Mouse (Mus musculus) CH12.LX (cell line): Measurements from ENCODE around the gene Dqx1. TPM values are rescaled to one million over a fixed set of nuclear protein-coding genes. Genes with fewer than 3 reads are reported as not detected.

Experiments
- DNase-seq: peaks from one replicate; pipeline ENCODE4 v3.0.0-alpha.2; 2013; ENCODE audit errors: extremely low read depth
- H3K27ac ChIP-seq: 2 replicates; pipeline ENCODE4 v1.5.1; 2012; ENCODE audit warnings: low read depth, mild to moderate bottlenecking, control low read depth, moderate library complexity; ENCODE audit not compliant: insufficient read depth
- H3K27me3 ChIP-seq: replicated peaks from 2 replicates; pipeline ENCODE3; 2012; ENCODE audit warnings: inconsistent platforms
- H3K36me3 ChIP-seq, 2 experiments: replicated peaks in 1 of 2; 2 replicates each; pipeline versions ENCODE3 to v1.6.1; 2012; ENCODE audit warnings: inconsistent platforms in 1 of 2, low read length in 1 of 2, mild to moderate bottlenecking in 1 of 2, mixed read lengths in 1 of 2, moderate library complexity in 1 of 2; ENCODE audit not compliant: control insufficient read depth in 1 of 2, insufficient read depth in 1 of 2
- H3K4me1 ChIP-seq, 2 experiments: 2 replicates each; pipeline ENCODE4 v1.6.1; 2012; ENCODE audit warnings: inconsistent platforms in 1 of 2, moderate library complexity in 1 of 2; ENCODE audit not compliant: insufficient read depth in 2 of 2, control insufficient read depth in 1 of 2
- H3K4me2 ChIP-seq: 2 replicates; pipeline ENCODE4 v1.6.1; 2012; ENCODE audit warnings: low read depth, mild to moderate bottlenecking, control low read depth; ENCODE audit not compliant: poor library complexity, insufficient read depth, severe bottlenecking
- H3K4me3 ChIP-seq, 3 experiments: fragments of 150-350 bp in 1 of 3; sonication (generic) in 1 of 3; replicated peaks in 1 of 3; 2 replicates each; pipeline versions ENCODE3 to v1.5.1; 2011 to 2012; ENCODE audit warnings: low read depth in 2 of 3, low read length in 2 of 3, mild to moderate bottlenecking in 2 of 3, moderate library complexity in 2 of 3, control low read depth in 1 of 3, improper control_type of control experiment in 1 of 3, inconsistent platforms in 1 of 3, mixed read lengths in 1 of 3; ENCODE audit not compliant: poor library complexity in 1 of 3
- H3K79me2 ChIP-seq: replicated peaks from 2 replicates; pipeline ENCODE4 v1.6.1; 2012; ENCODE audit warnings: mild to moderate bottlenecking, moderate library complexity; ENCODE audit not compliant: control insufficient read depth, poor library complexity, insufficient read depth, severe bottlenecking; ENCODE audit errors: extremely low read depth
- H3K9ac ChIP-seq: 2 replicates; pipeline ENCODE4 v1.6.1; 2012; ENCODE audit warnings: low read depth, mild to moderate bottlenecking, control low read depth, moderate library complexity; ENCODE audit not compliant: insufficient read depth
- H3K9me3 ChIP-seq: replicated peaks from 2 replicates; pipeline ENCODE3; 2012; ENCODE audit warnings: low read length, inconsistent platforms, mixed read lengths
- BHLHE40 ChIP-seq: IDR thresholded peaks from 2 replicates; pipeline ENCODE4 v1.6.1; 2011; ENCODE audit warnings: mild to moderate bottlenecking, low read depth, low read length, improper control_type of control experiment
- CHD1 ChIP-seq: IDR thresholded peaks from 2 replicates; pipeline ENCODE4 v1.6.1; 2012; ENCODE audit warnings: low read depth, low read length, improper control_type of control experiment, inconsistent platforms
- CHD2 ChIP-seq: IDR thresholded peaks from 2 replicates; pipeline ENCODE4 v1.6.1; 2011; ENCODE audit warnings: low read length, improper control_type of control experiment
- CTCF ChIP-seq, 2 experiments: IDR thresholded peaks in 1 of 2; conservative IDR thresholded peaks in 1 of 2; 2 replicates each; pipeline ENCODE4 v1.5.1; 2011 to 2012; ENCODE audit warnings: low read depth in 2 of 2, low read length in 2 of 2, improper control_type of control experiment in 1 of 2, inconsistent platforms in 1 of 2, mild to moderate bottlenecking in 1 of 2, moderate library complexity in 1 of 2
- E2F4 ChIP-seq: IDR thresholded peaks from 2 replicates; pipeline ENCODE4 v1.6.1; 2011; ENCODE audit warnings: low read depth, low read length, improper control_type of control experiment; ENCODE audit not compliant: insufficient replicate concordance
- ELF1 ChIP-seq: IDR thresholded peaks from 2 replicates; pipeline ENCODE4 v1.6.1; 2014; ENCODE audit warnings: low read depth, mild to moderate bottlenecking, inconsistent platforms, low read length, improper control_type of control experiment
- EP300 ChIP-seq: IDR thresholded peaks from 2 replicates; pipeline ENCODE4 v1.6.1; 2011; ENCODE audit warnings: low read length, improper control_type of control experiment
- GABPA ChIP-seq: IDR thresholded peaks from 2 replicates; pipeline ENCODE4 v1.6.1; 2012; ENCODE audit warnings: low read depth, low read length, improper control_type of control experiment, inconsistent platforms; ENCODE audit not compliant: insufficient replicate concordance
- HCFC1 ChIP-seq: IDR thresholded peaks from 2 replicates; pipeline ENCODE4 v1.6.1; 2012; ENCODE audit warnings: low read depth, mild to moderate bottlenecking, inconsistent platforms, low read length, improper control_type of control experiment
- IRF4 ChIP-seq: IDR thresholded peaks from 2 replicates; pipeline ENCODE4 v1.6.1; 2014; ENCODE audit warnings: low read depth, mild to moderate bottlenecking, inconsistent platforms, low read length, improper control_type of control experiment
- JUN ChIP-seq: IDR thresholded peaks from 2 replicates; pipeline ENCODE4 v1.6.1; 2011; ENCODE audit warnings: low read depth, mild to moderate bottlenecking, low read length, improper control_type of control experiment, moderate library complexity; ENCODE audit not compliant: insufficient read depth
- JUND ChIP-seq: conservative IDR thresholded peaks from 2 replicates; pipeline ENCODE4 v1.6.1; 2011; ENCODE audit warnings: low read depth, low read length, improper control_type of control experiment
- KAT2A ChIP-seq: IDR thresholded peaks from 2 replicates; pipeline ENCODE4 v1.6.1; 2012; ENCODE audit warnings: low read length, improper control_type of control experiment, inconsistent platforms; ENCODE audit not compliant: insufficient replicate concordance
- MAFK ChIP-seq: IDR thresholded peaks from 2 replicates; pipeline ENCODE4 v1.6.1; 2011; ENCODE audit warnings: low read length, improper control_type of control experiment; ENCODE audit not compliant: insufficient replicate concordance
- MAX ChIP-seq: IDR thresholded peaks from 2 replicates; pipeline ENCODE4 v1.6.1; 2011; ENCODE audit warnings: low read length, improper control_type of control experiment
- MAZ ChIP-seq: IDR thresholded peaks from 2 replicates; pipeline ENCODE4 v1.6.1; 2012; ENCODE audit warnings: low read depth, mild to moderate bottlenecking, inconsistent platforms, low read length, improper control_type of control experiment, moderate library complexity
- MEF2A ChIP-seq: IDR thresholded peaks from 2 replicates; pipeline ENCODE4 v1.6.1; 2014; ENCODE audit warnings: low read depth, mild to moderate bottlenecking, inconsistent platforms, low read length, improper control_type of control experiment, borderline replicate concordance
- MXI1 ChIP-seq: IDR thresholded peaks from 2 replicates; pipeline ENCODE4 v1.6.1; 2011; ENCODE audit warnings: mild to moderate bottlenecking, low read depth, low read length, improper control_type of control experiment
- MYC ChIP-seq: IDR thresholded peaks from 2 replicates; pipeline ENCODE4 v1.6.1; 2011; ENCODE audit warnings: low read depth, mild to moderate bottlenecking, improper control_type of control experiment, low read length
- NELFE ChIP-seq: IDR thresholded peaks from 2 replicates; pipeline ENCODE4 v1.6.1; 2011; ENCODE audit warnings: low read depth, low read length, improper control_type of control experiment
- NRF1 ChIP-seq: IDR thresholded peaks from 2 replicates; pipeline ENCODE4 v1.6.1; 2014; ENCODE audit warnings: low read depth, mild to moderate bottlenecking, inconsistent platforms, low read length, improper control_type of control experiment, moderate library complexity
- PAX5 ChIP-seq: IDR thresholded peaks from 2 replicates; pipeline ENCODE4 v1.6.1; 2012; ENCODE audit warnings: low read length, inconsistent platforms, mixed read lengths
- POLR2A ChIP-seq: IDR thresholded peaks from 2 replicates; pipeline ENCODE4 v1.6.1; 2011; ENCODE audit warnings: low read depth, mild to moderate bottlenecking, improper control_type of control experiment, low read length
- POLR2AphosphoS2 ChIP-seq: IDR thresholded peaks from 2 replicates; pipeline ENCODE4 v1.6.1; 2011; ENCODE audit warnings: low read depth, low read length, improper control_type of control experiment
- RAD21 ChIP-seq: IDR thresholded peaks from 2 replicates; pipeline ENCODE4 v1.6.1; 2011; ENCODE audit warnings: low read depth, mild to moderate bottlenecking, low read length, improper control_type of control experiment, moderate library complexity
- RCOR1 ChIP-seq: conservative IDR thresholded peaks from 2 replicates; pipeline ENCODE4 v1.6.1; 2012; ENCODE audit warnings: low read depth, mild to moderate bottlenecking, inconsistent platforms, low read length, improper control_type of control experiment
- SIN3A ChIP-seq: IDR thresholded peaks from 2 replicates; pipeline ENCODE4 v1.6.1; 2012; ENCODE audit warnings: low read length, improper control_type of control experiment, inconsistent platforms
- SMC3 ChIP-seq: IDR thresholded peaks from 2 replicates; pipeline ENCODE4 v1.6.1; 2011; ENCODE audit warnings: low read depth, low read length, improper control_type of control experiment
- TBP ChIP-seq: conservative IDR thresholded peaks from 2 replicates; pipeline ENCODE4 v1.6.1; 2011; ENCODE audit warnings: low read depth, low read length, improper control_type of control experiment
- TCF12 ChIP-seq: IDR thresholded peaks from 2 replicates; pipeline ENCODE4 v1.6.1; 2014; ENCODE audit warnings: low read depth, mild to moderate bottlenecking, inconsistent platforms, low read length, improper control_type of control experiment
- UBTF ChIP-seq: IDR thresholded peaks from 2 replicates; pipeline ENCODE4 v1.6.1; 2012; ENCODE audit warnings: low read depth, mild to moderate bottlenecking, inconsistent platforms, low read length, improper control_type of control experiment, moderate library complexity
- USF1 ChIP-seq: IDR thresholded peaks from 2 replicates; pipeline ENCODE4 v1.6.1; 2014; ENCODE audit warnings: low read depth, mild to moderate bottlenecking, inconsistent platforms, low read length, improper control_type of control experiment
- USF2 ChIP-seq: conservative IDR thresholded peaks from 2 replicates; pipeline ENCODE4 v1.6.1; 2011; ENCODE audit warnings: low read depth, low read length, improper control_type of control experiment
- ZC3H11A ChIP-seq: IDR thresholded peaks from 2 replicates; pipeline ENCODE4 v1.6.1; 2012; ENCODE audit warnings: low read depth, mild to moderate bottlenecking, inconsistent platforms, low read length, improper control_type of control experiment
- ZKSCAN1 ChIP-seq: IDR thresholded peaks from 2 replicates; pipeline ENCODE4 v1.6.1; 2012; ENCODE audit warnings: low read depth, inconsistent platforms, low read length, improper control_type of control experiment, borderline replicate concordance
- ZMIZ1 ChIP-seq: IDR thresholded peaks from 2 replicates; pipeline ENCODE4 v1.6.1; 2012; ENCODE audit warnings: low read depth, mild to moderate bottlenecking, inconsistent platforms, low read length, improper control_type of control experiment
- ZNF384 ChIP-seq: IDR thresholded peaks from 2 replicates; pipeline ENCODE4 v1.6.1; 2012; ENCODE audit warnings: low read depth, low read length, improper control_type of control experiment, inconsistent platforms
- dilution Hi-C: fragments of 300-500 bp; cut with MboI; formaldehyde crosslinking; loops from 2 replicates; pipeline ENCODE4 v1.14.3; 2020; ENCODE audit warnings: low sequenced_read_pairs; ENCODE audit not compliant: extremely low pct_unique_long_range_greater_than_20kb, extremely low pct_ligation_motif_present
- in situ Hi-C: fragments of 300-500 bp; cut with MboI; formaldehyde crosslinking; loops from 3 replicates; pipeline ENCODE4 v1.14.3; 2019; ENCODE audit warnings: low sequenced_read_pairs, low pct_ligation_motif_present, low pct_unique_long_range_greater_than_20kb, mixed read lengths
- polyA plus RNA-seq: library from polyadenylated mRNA; unstranded; fragments of >175 nt; gene quantifications from 2 replicates; pipeline ENCODE4 v1.2.1, GENCODE M21; 2012; ENCODE audit warnings: low read depth; ENCODE audit not compliant: insufficient read length
- total RNA-seq, 2 experiments: library from RNA; depleted of rRNA; stranded (reverse); fragments of 300-350 nt in 1 of 2; fragments of >200 nt in 1 of 2; gene quantifications; 2 replicates each; pipeline ENCODE4 v1.2.3; 2012 to 2014

Dqx1 gene
- total and polyA plus RNA-seq, 3 experiments, result 1.3 to 2.9 (median 2.2) TPM

DNA sequence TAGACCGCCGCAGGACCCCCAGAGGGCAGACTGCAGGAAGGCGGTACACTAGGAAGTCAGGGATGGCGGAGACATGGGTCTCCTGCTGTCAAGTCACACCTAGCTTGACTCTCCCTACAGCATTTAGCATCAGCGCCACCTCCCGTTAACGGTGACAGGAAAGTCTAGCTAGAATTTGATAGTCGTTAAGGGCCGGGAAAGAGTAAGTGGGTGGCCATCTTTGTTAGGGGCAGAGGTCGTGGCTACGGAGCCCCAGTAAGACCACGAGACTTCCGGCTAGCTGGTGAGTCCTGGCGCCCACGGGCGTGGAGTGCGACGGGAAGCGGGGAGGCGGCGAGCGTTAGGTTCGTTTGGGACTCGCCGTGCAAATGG is 43.7 kb downstream of the Dqx1 start, which contains the start of the genes Ccdc142 and Gm42688:
Gene Ccdc142 (plus strand): TSS at position 286 of the 372 bp plus-strand sequence.
Gene Gm42688 (plus strand): TSS at position 302 of the 372 bp plus-strand sequence.
- Histone ChIP-seq H3K4me2 (peak within 1 kb of the TSS; percentile 68), H3K4me3 (peak within 1 kb of the TSS; percentile 60 to 99 (median 87)), H3K79me2 (no peaks in the 10 kb centered on the region), H3K27me3 (peaks cover 9% of the 10 kb centered on the region), H3K9ac (peak within 1 kb of the TSS; percentile 86), H3K9me3 (peaks cover 2% of the 10 kb centered on the region), H3K36me3 (peaks cover 0 to 28% of the 10 kb centered on the region in 2 experiments), H3K4me1 (peaks cover 9 to 24% of the 10 kb centered on the region in 2 experiments; a peak in 3 of 4 replicates), H3K27ac (peak within 1 kb of the TSS; percentile 71)
- in situ Hi-C loops (loop anchor here (5.0 kb wide), 2 partner anchors 104 to 189 kb away; no protein-coding TSS in a partner anchor), dilution Hi-C loops (no loop called here)
- DNase-seq, result peak; percentile 91
- peak; percentile 68; the same call in 1 of the 2 replicates for TF ChIP-seq E2F4
- TF ChIP-seq MAX, result peak; percentile 49; the same call in 1 of the 2 replicates
- TF ChIP-seq POLR2AphosphoS2, result no peak
- TF ChIP-seq NRF1, result peak; percentile 68
- no peak for TF ChIP-seq CHD1
- no peak for TF ChIP-seq ZC3H11A
- peak; percentile 85 for TF ChIP-seq SMC3
- TF ChIP-seq JUN, result no peak
- TF ChIP-seq ZKSCAN1, result no peak
- no peak for TF ChIP-seq PAX5
- peak in 1 of 2 experiments; percentile 87; a peak in 2 of 4 replicates for TF ChIP-seq CTCF (conservative IDR thresholded peaks at IDR 0.05 in 1 of 2, IDR thresholded peaks at IDR 0.05 in 1 of 2; ENCODE audit: low read depth in 2 of 2, low read length in 2 of 2)
- peak; percentile 63 for TF ChIP-seq RAD21
- no peak; the same call in 1 of the 2 replicates for TF ChIP-seq GABPA
- TF ChIP-seq TCF12, result peak; percentile 57
- TF ChIP-seq KAT2A, result peak; percentile 76; the same call in 1 of the 2 replicates
- TF ChIP-seq NELFE, result peak; percentile 65; the same call in 1 of the 2 replicates
- TF ChIP-seq CHD2, result peak; percentile 61; the same call in 1 of the 2 replicates
- TF ChIP-seq ELF1, result peak; percentile 88
- TF ChIP-seq MAZ, result 0 out of 2 replicates have a peak, but pooled peaks have one; percentile 7
- TF ChIP-seq UBTF, result no peak
- TF ChIP-seq USF2, result no peak
- no peak for TF ChIP-seq ZNF384
- peak; percentile 82 for TF ChIP-seq MXI1
- no peak; the same call in 1 of the 2 replicates for TF ChIP-seq MEF2A
- peak; percentile 72 for TF ChIP-seq BHLHE40
- TF ChIP-seq USF1, result peak; percentile 57
- no peak for TF ChIP-seq EP300
- TF ChIP-seq POLR2A, result peak; percentile 74
- TF ChIP-seq RCOR1, result no peak; the same call in 1 of the 2 replicates
- TF ChIP-seq HCFC1, result peak; percentile 94
- TF ChIP-seq SIN3A, result peak; percentile 68
- TF ChIP-seq JUND, result no peak; the same call in 1 of the 2 replicates
- TF ChIP-seq IRF4, result peak; percentile 31; the same call in 1 of the 2 replicates
- TF ChIP-seq MAFK, result no peak
- peak; percentile 63; the same call in 1 of the 2 replicates for TF ChIP-seq MYC
- no peak for TF ChIP-seq ZMIZ1
- TF ChIP-seq TBP, result peak; percentile 43; the same call in 1 of the 2 replicates
